Mouse (Mus musculus): Measurements from ENCODE around the gene Cnpy4. TPM values are rescaled to one million over a fixed set of nuclear protein-coding genes. Genes with fewer than 3 reads are reported as not detected.

Gene Cnpy4
- total and polyA plus RNA-seq, 3 experiments = 7.8 to 12.1 TPM; not detected in 1

DNA sequence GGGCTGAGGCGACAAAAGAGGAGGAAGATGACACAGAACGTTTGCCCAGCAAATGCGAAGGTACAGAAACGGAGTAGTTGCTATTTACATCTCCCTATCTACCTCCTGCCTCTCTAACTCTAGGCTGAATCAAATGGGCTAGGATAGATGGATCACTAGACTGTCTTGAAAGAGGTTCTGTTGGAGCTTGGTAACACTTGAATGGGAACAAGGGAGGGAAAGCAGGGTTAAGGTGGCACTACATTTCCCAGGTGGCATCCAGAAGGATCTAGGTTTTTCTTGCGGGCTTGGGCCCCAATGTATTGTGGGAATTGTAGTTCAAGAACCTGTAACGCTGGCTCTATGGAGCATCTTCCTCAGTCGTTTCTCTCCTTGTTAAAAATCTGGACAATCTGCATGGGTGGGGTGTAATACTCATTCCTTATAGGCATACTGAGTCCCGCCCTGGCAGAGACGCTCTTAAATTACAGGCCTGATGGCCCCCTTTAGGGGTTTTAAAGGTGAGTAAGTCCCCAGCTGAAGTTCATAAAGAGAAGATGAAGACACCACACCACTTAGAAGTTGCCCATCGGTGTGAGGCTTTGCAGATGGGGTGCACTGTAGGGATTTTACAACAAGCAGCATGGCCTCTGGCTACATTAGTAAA is 499 bp downstream of the Cnpy4 start:
- Histone ChIP-seq H3K9me3 (replicated peaks; ENCODE audit: insufficient read depth, low read length) (no peaks in the 10 kb centered on the region), H3K9ac (ENCODE audit: control insufficient read depth, low read depth, low read length, poor library complexity, severe bottlenecking) (peak overlapping the region; percentile 69), H3K27me3 (ENCODE audit: control insufficient read depth in 1 of 2, insufficient read depth in 2 of 2, low read length in 2 of 2) (no peaks in the 10 kb centered on the region), H3K79me2 (ENCODE audit: control insufficient read depth, insufficient read depth, low read length, poor library complexity) (peaks cover 6% of the 10 kb centered on the region; the same call in 1 of the 2 replicates), H3K4me1 (ENCODE audit: control insufficient read depth in 1 of 2, insufficient read depth in 2 of 2, low read length in 2 of 2) (peaks cover 0 to 5% of the 10 kb centered on the region in 2 experiments; a peak in 1 of 4 replicates), H3K36me3 (ENCODE audit: control insufficient read depth in 1 of 2, insufficient read depth in 2 of 2, low read length in 2 of 2) (peaks cover 0 to 5% of the 10 kb centered on the region in 2 experiments; a peak in 2 of 4 replicates), H3K27ac (ENCODE audit: control insufficient read depth, low read depth, low read length) (peak overlapping the region; percentile 29), H3K4me3 (ENCODE audit: control insufficient read depth in 1 of 2, insufficient read depth in 1 of 2, low read depth in 2 of 2, low read length in 2 of 2) (peak overlapping the region; percentile 41 to 58)
- TF ChIP-seq KAT2A (conservative IDR thresholded peaks at IDR 0.05; ENCODE audit: low read depth, low read length) (peak; percentile 80; the same call in 1 of the 2 replicates), GABPA (IDR thresholded peaks at IDR 0.05; ENCODE audit: low read depth, low read length) (no peak), HCFC1 (IDR thresholded peaks at IDR 0.05; ENCODE audit: low read depth, low read length) (peak; percentile 93), ZC3H11A (IDR thresholded peaks at IDR 0.05; ENCODE audit: low read depth, low read length) (no peak), MAFK (IDR thresholded peaks at IDR 0.05; ENCODE audit: borderline replicate concordance, low read depth, low read length) (no peak), E2F4 (IDR thresholded peaks at IDR 0.05; ENCODE audit: borderline replicate concordance, low read depth, low read length) (no peak), SIN3A (IDR thresholded peaks at IDR 0.05; ENCODE audit: low read length) (peak; percentile 0; the same call in 1 of the 2 replicates), JUND (IDR thresholded peaks at IDR 0.05; ENCODE audit: low read depth, low read length) (no peak), MXI1 (IDR thresholded peaks at IDR 0.05; ENCODE audit: low read depth, low read length) (no peak), BHLHE40 (IDR thresholded peaks at IDR 0.05; ENCODE audit: borderline replicate concordance, low read depth, low read length) (no peak), MYB (IDR thresholded peaks at IDR 0.05; ENCODE audit: low read depth, low read length) (no peak), CHD1 (IDR thresholded peaks at IDR 0.05; ENCODE audit: low read depth, low read length) (no peak), EP300 (IDR thresholded peaks at IDR 0.05; ENCODE audit: low read depth in 1 of 2, low read length in 2 of 2) (no peak), NELFE (IDR thresholded peaks at IDR 0.05; ENCODE audit: low read depth, low read length) (no peak), MEF2A (IDR thresholded peaks at IDR 0.05; ENCODE audit: extremely low read depth, insufficient replicate concordance, low read depth, low read length, poor library complexity, severe bottlenecking) (no peak), NRF1 (IDR thresholded peaks at IDR 0.05; ENCODE audit: insufficient read depth, low read depth, low read length, poor library complexity, severe bottlenecking) (no peak), POLR2A (IDR thresholded peaks at IDR 0.05; ENCODE audit: control insufficient read depth in 1 of 2, insufficient read depth in 1 of 2, low read depth in 1 of 2, low read length in 2 of 2, poor library complexity in 1 of 2) (no peak)
- peak; percentile 92 for DNase-seq (ENCODE audit: low read depth, low spot score)

Measured in MEL (cell line).